Mouse (Mus musculus) large intestine, adult 2 months (tissue): Measurements from ENCODE around the gene Nsd1. TPM values are rescaled to one million over a fixed set of nuclear protein-coding genes. Genes with fewer than 3 reads are reported as not detected.

Source experiments
- DNase-seq: peaks from one replicate; pipeline ENCODE4 v3.0.0-alpha.2; 2012; ENCODE audit warnings: low read depth, low spot score
- WGBS: fragments of 180-500 bp; shearing (Covaris S2); methylation state at CpG from one replicate; pipeline ENCODE4 v1.1.7; 2018; 5-methylcytosine and 5-hydroxymethylcytosine counted together
- polyA plus RNA-seq: library from polyadenylated mRNA; depleted of rRNA; stranded (reverse); fragments of >200 nt; gene quantifications from 2 replicates; pipeline ENCODE4 v1.2.3, GENCODE M21; 2012; rRNA removed

Gene Nsd1
- polyA plus RNA-seq, 1 experiment, result 11.7 TPM

DNA sequence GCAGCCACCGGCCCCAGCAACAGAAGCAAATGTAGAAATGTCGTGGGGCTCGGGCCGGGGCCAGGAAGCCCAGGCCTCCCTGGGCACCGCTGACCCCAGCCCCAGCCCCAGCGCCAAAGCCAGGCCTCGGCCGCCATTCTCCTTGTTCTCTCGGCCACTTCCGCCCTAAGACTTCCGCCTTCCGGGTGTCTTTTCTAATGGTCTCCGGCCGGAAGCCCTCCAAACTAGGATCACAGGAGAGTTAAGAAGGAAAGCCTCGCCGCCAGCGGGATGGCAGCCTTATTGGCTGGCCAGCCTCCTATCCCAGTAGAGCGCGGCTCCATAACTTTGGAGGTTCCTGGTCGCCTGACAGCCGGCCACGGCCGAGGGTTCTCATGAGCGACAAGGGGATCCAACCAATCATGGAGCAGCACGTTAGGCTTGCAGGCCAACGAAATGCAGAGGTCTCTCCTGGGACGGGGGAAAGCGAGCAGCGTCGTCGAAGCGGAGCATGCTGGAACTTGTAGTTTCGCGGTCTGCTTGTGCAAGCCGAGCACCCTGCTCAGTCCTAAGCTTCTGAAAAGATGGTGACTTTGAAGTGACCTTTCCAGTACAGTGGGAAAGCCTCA lies 153.0 kb downstream of the Nsd1 start, which contains the start of gene Lman2:
Lman2 (minus strand) TSS at position 331 of the 608 bp plus-strand sequence.
- under 1% methylated on average over 35 of the region's 35 CpGs for WGBS
- DNase-seq, result peak; percentile 100

Other genes with a start within 250 kb of the Nsd1 start
- 1.8 and 2.6 TPM in 2 replicates for gene Hk3, start 188.4 kb upstream of the Nsd1 start, polyA plus RNA-seq
- 5.2 and 5.4 TPM in 2 replicates for gene Uimc1, start 109.5 kb upstream of the Nsd1 start, polyA plus RNA-seq
- gene Zfp346, start 104.5 kb upstream of the Nsd1 start, polyA plus RNA-seq, result 8.3 and 9.1 TPM in 2 replicates
- not detected in 2 replicates for gene Gm17617, start 76.2 kb upstream of the Nsd1 start, polyA plus RNA-seq
- 5.0 and 7.0 TPM in 2 replicates for gene Fgfr4, start 57.1 kb upstream of the Nsd1 start, polyA plus RNA-seq
- 778 and 779 TPM in 2 replicates for gene Prelid1, start 110.7 kb downstream of the Nsd1 start, polyA plus RNA-seq
- gene Rab24, start 112.2 kb downstream of the Nsd1 start, polyA plus RNA-seq, result 85.0 and 92.2 TPM in 2 replicates
- gene Mxd3, start 120.0 kb downstream of the Nsd1 start, polyA plus RNA-seq, result 10.0 and 11.4 TPM in 2 replicates
- 125 and 147 TPM in 2 replicates for gene Lman2, start 153.0 kb downstream of the Nsd1 start, polyA plus RNA-seq
- 8.9 and 10.6 TPM in 2 replicates for gene Rgs14, start 159.9 kb downstream of the Nsd1 start, polyA plus RNA-seq
- 1.0 and 1.4 TPM in 2 replicates for gene Slc34a1, start 188.4 kb downstream of the Nsd1 start, polyA plus RNA-seq
- not detected in 2 replicates for gene Pfn3, start 205.4 kb downstream of the Nsd1 start, polyA plus RNA-seq
- 0.06 and 0.60 TPM in 2 replicates for gene F12, start 217.0 kb downstream of the Nsd1 start, polyA plus RNA-seq
- gene Grk6, start 235.3 kb downstream of the Nsd1 start, polyA plus RNA-seq, result 56.4 and 63.8 TPM in 2 replicates